Mouse (Mus musculus): ENCODE measurements around the gene Ndst4.

Ndst4 gene

GRCm38 (mm10) chr3:125734945-125735344 is 331.1 kb downstream of the Ndst4 start:
- no peak for DNase-seq (ENCODE audit: low spot score)

GRCm38 (mm10) chr3:125744468-125745141 is 340.7 kb downstream of the Ndst4 start:
- DNase-seq (ENCODE audit: low spot score): no peak

GRCm38 (mm10) chr3:125745142-125745496 is 341.2 kb downstream of the Ndst4 start:
- DNase-seq (ENCODE audit: low spot score): no peak

- DNase-seq (ENCODE audit: low spot score): no peak
Measured at GRCm38 (mm10) chr3:125746367-125746766, 342.5 kb downstream of the Ndst4 start.

GRCm38 (mm10) chr3:125756911-125757310 is 353.0 kb downstream of the Ndst4 start:
- DNase-seq (ENCODE audit: low spot score): no peak

GRCm38 (mm10) chr3:125760711-125761110 is 356.8 kb downstream of the Ndst4 start:
- DNase-seq (ENCODE audit: low spot score): no peak

Measured in MN1 (cell line).